Mouse (Mus musculus): ENCODE results near the gene Dnajb1. TPM values are rescaled to one million over a fixed set of nuclear protein-coding genes. Genes with fewer than 3 reads are reported as not detected.
"Not testable (repeated sequence)": the region's sequence is repeated elsewhere in the genome, so short reads cannot be mapped to it uniquely, and the experiment has no call there.

Gene Dnajb1
- 60.2 and 72.6 TPM in 2 replicates for total RNA-seq (2017)

- peak; percentile 80 for ATAC-seq (replicated peaks; ENCODE audit: low read depth, poor library complexity, severe bottlenecking)
Measured at GRCm38 (mm10) chr8:83607661-83608397, at the start of gene Dnajb1, which contains the start of gene Tecr. Dnajb1 (plus strand) TSS chr8:83608193. Tecr (minus strand) TSS chr8:83607971.

GRCm38 (mm10) chr8:83562669-83563068 is 45.3 kb upstream of the Dnajb1 start:
- no peak for ATAC-seq (replicated peaks; ENCODE audit: low read depth, poor library complexity, severe bottlenecking)

GRCm38 (mm10) chr8:83563246-83563645 is 44.7 kb upstream of the Dnajb1 start:
- no peak for ATAC-seq (replicated peaks; ENCODE audit: low read depth, poor library complexity, severe bottlenecking)

- ATAC-seq (replicated peaks; ENCODE audit: low read depth, poor library complexity, severe bottlenecking): peak; percentile 23; the same call in 1 of the 2 replicates
Measured at GRCm38 (mm10) chr8:83565731-83566375, 42.1 kb upstream of the Dnajb1 start.

GRCm38 (mm10) chr8:83566469-83567395 is 41.3 kb upstream of the Dnajb1 start, which contains the start of gene Ndufb7:
Ndufb7 (plus strand) TSS chr8:83566671.
- ATAC-seq (replicated peaks; ENCODE audit: low read depth, poor library complexity, severe bottlenecking): peak; percentile 92

- ATAC-seq (replicated peaks; ENCODE audit: low read depth, poor library complexity, severe bottlenecking): no peak
Measured at GRCm38 (mm10) chr8:83567668-83568067, 40.3 kb upstream of the Dnajb1 start.

GRCm38 (mm10) chr8:83568128-83568527 is 39.9 kb upstream of the Dnajb1 start:
- ATAC-seq (replicated peaks; ENCODE audit: low read depth, poor library complexity, severe bottlenecking): no peak

- no peak for ATAC-seq (replicated peaks; ENCODE audit: low read depth, poor library complexity, severe bottlenecking)
Measured at GRCm38 (mm10) chr8:83568755-83569154, 39.2 kb upstream of the Dnajb1 start.

- ATAC-seq (replicated peaks; ENCODE audit: low read depth, poor library complexity, severe bottlenecking): no peak
Measured at GRCm38 (mm10) chr8:83569165-83569564, 38.8 kb upstream of the Dnajb1 start.

GRCm38 (mm10) chr8:83570272-83571000 is 37.6 kb upstream of the Dnajb1 start:
- no peak for ATAC-seq (replicated peaks; ENCODE audit: low read depth, poor library complexity, severe bottlenecking)

- not testable (repeated sequence) for ATAC-seq (replicated peaks; ENCODE audit: low read depth, poor library complexity, severe bottlenecking)
Measured at GRCm38 (mm10) chr8:83571001-83571340, 37.0 kb upstream of the Dnajb1 start.

GRCm38 (mm10) chr8:83571791-83572190 is 36.2 kb upstream of the Dnajb1 start:
- ATAC-seq (replicated peaks; ENCODE audit: low read depth, poor library complexity, severe bottlenecking): no peak

- peak; percentile 26 for ATAC-seq (replicated peaks; ENCODE audit: low read depth, poor library complexity, severe bottlenecking)
Measured at GRCm38 (mm10) chr8:83572246-83572812, 35.7 kb upstream of the Dnajb1 start.

- ATAC-seq (replicated peaks; ENCODE audit: low read depth, poor library complexity, severe bottlenecking): peak; percentile 83
Measured at GRCm38 (mm10) chr8:83573140-83573875, 34.7 kb upstream of the Dnajb1 start.

GRCm38 (mm10) chr8:83574631-83575315 is 33.2 kb upstream of the Dnajb1 start:
- ATAC-seq (replicated peaks; ENCODE audit: low read depth, poor library complexity, severe bottlenecking): no peak

- ATAC-seq (replicated peaks; ENCODE audit: low read depth, poor library complexity, severe bottlenecking): no peak
Measured at GRCm38 (mm10) chr8:83575561-83576515, 32.2 kb upstream of the Dnajb1 start.

GRCm38 (mm10) chr8:83576516-83576895 is 31.5 kb upstream of the Dnajb1 start:
- ATAC-seq (replicated peaks; ENCODE audit: low read depth, poor library complexity, severe bottlenecking): no peak
